Mouse (Mus musculus) natural killer cell, adult 2 months (primary cell): ENCODE data around the gene Hspb6.

ENCODE experiments used
- DNase-seq, 2 experiments: peaks; one replicate each; pipeline ENCODE4 v3.0.0; 2022; ENCODE audit warnings: low spot score in 2 of 2

The Hspb6 gene

GRCm38 (mm10) chr7:30553021-30553589, 1.1 kb downstream of the Hspb6 start:
- no peak for DNase-seq

- DNase-seq, result no peak
Observed at GRCm38 (mm10) chr7:30553810-30554584, 2.0 kb downstream of the Hspb6 start.

GRCm38 (mm10) chr7:30556894-30557536, 5.0 kb downstream of the Hspb6 start:
- DNase-seq, result peak in 1 of 2 experiments; percentile 34

GRCm38 (mm10) chr7:30557901-30558514, 6.0 kb downstream of the Hspb6 start:
- no peak for DNase-seq

GRCm38 (mm10) chr7:30558656-30559442, 6.9 kb downstream of the Hspb6 start:
- no peak for DNase-seq

GRCm38 (mm10) chr7:30559443-30559954, 7.5 kb downstream of the Hspb6 start, which contains the start of gene Lin37:
Gene Lin37, minus strand, starts transcription at chr7:30559838.
- DNase-seq, result peak; percentile 91 to 93

GRCm38 (mm10) chr7:30560296-30560695, 8.3 kb downstream of the Hspb6 start:
- DNase-seq, result no peak

GRCm38 (mm10) chr7:30562526-30563116, 10.6 kb downstream of the Hspb6 start:
- DNase-seq, result no peak

- DNase-seq, result peak; percentile 94 to 96
Observed at GRCm38 (mm10) chr7:30563117-30563905, 11.3 kb downstream of the Hspb6 start, which contains the start of the genes U2af1l4, Gm49396 and Psenen. Gene U2af1l4, plus strand, starts transcription at chr7:30563301. Gene Gm49396, plus strand, starts transcription at chr7:30563344. Gene Psenen, minus strand, starts transcription at chr7:30563627.

- peak; percentile 53 to 54 for DNase-seq
Observed at GRCm38 (mm10) chr7:30563906-30564280, 11.9 kb downstream of the Hspb6 start.

GRCm38 (mm10) chr7:30564970-30565571, 13.1 kb downstream of the Hspb6 start, which contains the start of gene Igflr1:
Gene Igflr1, plus strand, starts transcription at chr7:30565427.
- DNase-seq, result no peak

GRCm38 (mm10) chr7:30566033-30566432, 14.1 kb downstream of the Hspb6 start:
- DNase-seq, result no peak

- DNase-seq, result no peak
Observed at GRCm38 (mm10) chr7:30567555-30567954, 15.6 kb downstream of the Hspb6 start.

GRCm38 (mm10) chr7:30572389-30572788, 20.4 kb downstream of the Hspb6 start:
- no peak for DNase-seq

GRCm38 (mm10) chr7:30572969-30573368, 21.0 kb downstream of the Hspb6 start:
- DNase-seq, result no peak

- DNase-seq, result no peak
Observed at GRCm38 (mm10) chr7:30579950-30580349, 28.0 kb downstream of the Hspb6 start.

- no peak for DNase-seq
Observed at GRCm38 (mm10) chr7:30581547-30581946, 29.6 kb downstream of the Hspb6 start.

GRCm38 (mm10) chr7:30584339-30584738, 32.4 kb downstream of the Hspb6 start:
- no peak for DNase-seq

GRCm38 (mm10) chr7:30585170-30585569, 33.2 kb downstream of the Hspb6 start:
- DNase-seq, result no peak
